Mouse (Mus musculus): ENCODE results near the gene Mnx1. TPM values are rescaled to one million over a fixed set of nuclear protein-coding genes. Genes with fewer than 3 reads are reported as not detected.
"Not testable (repeated sequence)": the region's sequence is repeated elsewhere in the genome, so short reads cannot be mapped to it uniquely, and the experiment has no call there.

Gene Mnx1
- polyA plus RNA-seq, 1 experiment from 2014 or later, result not detected

DNA sequence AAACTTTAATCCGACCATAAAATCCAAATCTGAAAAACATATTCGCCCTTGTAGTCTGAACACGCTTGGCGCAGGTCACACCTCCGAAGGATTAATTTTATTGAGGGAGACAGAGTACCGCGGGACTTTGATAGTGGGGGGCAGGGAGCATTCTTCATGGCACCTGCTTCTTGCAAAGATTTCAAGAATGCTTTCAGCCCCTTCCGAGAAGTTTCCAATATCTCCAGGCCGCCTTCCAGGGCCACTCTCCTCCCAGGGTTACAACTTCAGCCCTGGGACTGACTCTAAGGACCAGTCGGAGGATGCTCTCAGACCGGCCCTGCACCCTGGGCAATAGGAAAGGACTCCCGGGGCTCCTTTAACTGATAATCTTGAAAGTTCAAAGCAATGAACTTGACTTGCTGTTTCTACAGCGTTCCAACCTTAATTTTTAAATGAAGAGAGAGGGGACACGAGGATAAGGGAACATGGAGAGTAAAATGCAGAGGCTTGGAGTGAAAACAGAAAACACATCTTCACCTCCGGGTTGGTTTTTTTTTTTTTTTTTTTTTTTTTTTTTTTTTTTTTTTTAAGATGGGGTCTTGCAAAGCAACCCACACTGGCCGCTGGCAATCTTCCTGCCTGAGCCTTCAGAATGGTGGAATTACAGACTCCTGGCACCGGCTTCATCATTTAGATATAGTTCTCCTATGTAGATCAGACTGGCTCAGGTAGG lies 9.8 kb downstream of the Mnx1 start:
- DNase-seq (ENCODE audit: low read depth, low spot score) (no peak), ATAC-seq (no peak)
- ChIA-PET CTCF (no interaction called here), POLR2A (no interaction called here)
- H3K27me3 ChIP-seq, result peaks cover 50% of the 10 kb centered on the region
- TF ChIP-seq CTCF (IDR thresholded peaks at IDR 0.05), result no peak
- in situ Hi-C loops (cut with MboI; ENCODE audit: low pct_unique_long_range_greater_than_20kb), result no loop called here

DNA sequence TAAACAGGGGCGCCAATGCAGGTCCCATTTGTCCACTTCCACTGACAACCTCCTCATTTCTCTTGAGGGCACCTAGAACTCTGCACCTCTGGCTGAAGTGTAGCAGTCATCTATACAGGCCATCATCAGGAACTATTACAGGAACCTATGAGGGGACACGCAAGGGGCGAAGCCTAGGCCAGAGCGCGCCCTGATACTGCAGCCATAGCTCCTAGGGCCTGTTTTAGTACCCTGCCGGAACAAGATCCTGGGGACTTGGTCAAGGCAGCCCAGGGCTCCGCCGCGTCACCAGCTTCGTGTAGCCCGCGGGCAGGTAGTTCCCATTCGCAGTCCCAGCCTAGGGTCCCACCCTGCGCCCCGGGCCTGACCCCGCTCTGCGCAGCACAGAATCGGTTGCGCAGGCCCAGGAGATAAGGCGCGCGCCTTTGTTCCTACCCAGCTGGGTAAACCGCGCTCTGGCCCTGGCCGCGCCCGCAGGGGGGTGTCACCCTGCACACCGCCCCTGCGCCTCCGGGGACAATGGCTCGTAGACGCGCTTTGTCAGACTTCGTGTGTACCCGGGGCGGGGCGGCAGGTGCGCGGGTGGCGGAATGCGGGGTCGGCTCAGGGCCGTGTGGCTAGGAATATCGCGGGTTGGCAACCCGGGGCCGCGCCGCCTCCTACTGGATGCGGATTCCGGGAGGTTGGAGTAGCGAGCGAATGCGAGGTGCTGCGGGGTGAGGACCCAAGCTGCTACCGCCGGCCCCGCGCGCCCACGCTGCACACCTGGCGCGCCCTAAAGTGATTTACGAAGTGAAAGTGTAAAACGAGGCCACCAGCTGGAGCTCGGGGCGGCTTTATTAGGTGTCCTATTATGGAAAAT lies 10.6 kb downstream of the Mnx1 start:
- no peak for ATAC-seq
- ChIA-PET CTCF (no interaction called here), POLR2A (no interaction called here)
- DNase-seq (ENCODE audit: low read depth, low spot score), result no peak
- in situ Hi-C loops (cut with MboI; ENCODE audit: low pct_unique_long_range_greater_than_20kb), result no loop called here
- H3K27me3 ChIP-seq, result peaks cover 46% of the 10 kb centered on the region
- TF ChIP-seq CTCF (IDR thresholded peaks at IDR 0.05), result no peak

- H3K27me3 ChIP-seq, result peaks cover 14% of the 10 kb centered on the region
- TF ChIP-seq CTCF (IDR thresholded peaks at IDR 0.05), result no peak
- in situ Hi-C loops (cut with MboI; ENCODE audit: low pct_unique_long_range_greater_than_20kb), result no loop called here
- ChIA-PET POLR2A (no interaction called here), CTCF (no interaction called here)
- DNase-seq (ENCODE audit: low read depth, low spot score) (no peak), ATAC-seq (no peak)
These were observed 15.2 kb downstream of the Mnx1 start for GRCm38 (mm10) chr5:29462943-29463686.

DNA sequence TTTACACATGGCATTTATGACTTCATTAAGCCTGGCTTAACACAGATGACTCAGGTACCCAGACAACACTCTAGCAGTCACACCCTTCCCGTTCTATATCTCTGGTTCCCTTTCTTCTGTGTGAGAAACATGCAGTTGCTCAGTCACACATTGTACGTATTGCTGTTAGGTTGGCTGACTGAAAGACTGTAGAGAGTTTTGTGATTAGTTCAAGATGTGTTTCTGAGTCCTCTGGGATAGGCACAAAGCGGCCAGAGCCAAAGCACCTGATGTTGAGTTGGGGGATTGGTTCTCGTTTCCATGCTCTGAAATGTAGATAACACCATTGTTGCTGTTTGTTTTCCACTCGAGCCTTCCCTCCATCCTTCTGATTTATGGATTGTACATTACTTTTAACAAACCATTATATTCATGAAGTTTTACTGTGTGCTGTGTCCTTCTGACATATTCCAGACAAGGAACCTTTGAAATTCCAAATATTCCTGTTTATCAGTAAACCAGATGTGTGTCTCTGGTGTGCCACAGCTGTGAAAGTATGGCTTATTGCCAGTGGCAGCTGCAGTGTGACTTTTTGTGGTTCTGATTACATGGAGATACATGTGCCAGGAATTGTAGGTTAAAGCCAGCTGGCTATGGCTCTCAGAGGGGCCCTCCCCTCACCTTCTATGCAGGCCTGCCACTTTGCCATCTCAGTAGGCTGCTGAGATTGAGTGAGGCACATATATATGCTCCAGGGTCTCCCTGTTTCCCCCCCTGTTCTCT lies 21.2 kb downstream of the Mnx1 start:
- no peak for DNase-seq (ENCODE audit: low read depth, low spot score)
- in situ Hi-C loops (cut with MboI; ENCODE audit: low pct_unique_long_range_greater_than_20kb), result no loop called here
- no peak for ATAC-seq
- ChIA-PET POLR2A (no interaction called here), CTCF (no interaction called here)
- no peak for TF ChIP-seq CTCF (IDR thresholded peaks at IDR 0.05)
- no peaks in the 10 kb centered on the region for H3K27me3 ChIP-seq

DNA sequence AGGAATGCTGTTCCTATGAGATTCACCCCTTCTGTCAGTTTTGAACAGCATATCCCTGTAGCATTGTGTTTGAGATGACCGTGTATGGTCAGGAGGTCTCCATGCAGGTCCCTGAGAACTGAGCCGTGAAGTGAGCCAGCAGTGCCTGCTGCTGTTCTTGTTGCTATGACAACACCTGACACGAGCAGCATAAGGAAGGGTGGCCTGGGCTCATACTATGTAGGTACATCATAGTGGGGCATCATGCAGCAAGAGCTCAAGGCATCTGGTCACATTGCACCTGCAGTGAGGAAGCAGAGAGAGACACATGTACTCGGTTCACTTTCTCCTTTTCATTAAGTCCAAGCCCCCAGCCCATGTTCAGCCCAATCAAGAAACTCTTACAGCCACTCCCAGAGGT lies 25.9 kb downstream of the Mnx1 start:
- ChIA-PET CTCF (interaction anchor here (1.8 kb wide), 1 partner anchor 10 kb away, joined by 8 read pairs; no protein-coding TSS in a partner anchor), POLR2A (interaction anchor here (1.2 kb wide), 1 partner anchor 11 kb away, joined by 3 read pairs; no protein-coding TSS in a partner anchor)
- H3K27me3 ChIP-seq, result no peaks in the 10 kb centered on the region
- in situ Hi-C loops (cut with MboI; ENCODE audit: low pct_unique_long_range_greater_than_20kb), result no loop called here
- no peak for ATAC-seq
- TF ChIP-seq CTCF (IDR thresholded peaks at IDR 0.05), result no peak
- no peak for DNase-seq (ENCODE audit: low read depth, low spot score)

DNA sequence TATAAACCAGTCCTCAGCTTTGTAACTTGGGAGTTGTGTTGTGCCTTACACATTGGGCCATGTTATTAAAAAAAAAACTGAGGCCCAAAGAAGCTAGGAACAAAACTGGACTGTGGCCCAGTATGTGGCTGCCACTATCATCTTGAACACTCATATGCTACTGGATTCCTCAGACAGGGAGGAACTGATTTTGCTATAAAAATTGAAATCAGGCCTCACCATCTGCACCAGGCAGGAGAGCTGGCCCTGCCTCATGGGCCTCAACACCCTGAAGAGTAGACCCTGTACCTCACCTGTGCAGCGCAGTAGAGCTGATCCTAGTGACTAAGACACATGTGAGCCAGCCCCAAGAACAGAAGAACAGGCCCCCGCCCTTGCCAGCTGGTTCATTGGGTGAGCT lies 33.0 kb downstream of the Mnx1 start:
- no peaks in the 10 kb centered on the region for H3K27me3 ChIP-seq
- DNase-seq (ENCODE audit: low read depth, low spot score) (no peak), ATAC-seq (no peak)
- TF ChIP-seq CTCF (IDR thresholded peaks at IDR 0.05), result no peak
- CTCF ChIA-PET, result interaction anchor here (1.4 kb wide), 1 partner anchor 20 kb away, joined by 3 read pairs; no protein-coding TSS in a partner anchor
- in situ Hi-C loops (cut with MboI; ENCODE audit: low pct_unique_long_range_greater_than_20kb), result no loop called here
- POLR2A ChIA-PET, result no interaction called here

GRCm38 (mm10) chr5:29436728-29437127 lies 41.5 kb downstream of the Mnx1 start:
- ATAC-seq; DNase-seq (ENCODE audit: low read depth, low spot score); POLR2A ChIA-PET; in situ Hi-C loops (cut with MboI; ENCODE audit: low pct_unique_long_range_greater_than_20kb); H3K27me3 ChIP-seq: not testable (repeated sequence)
- CTCF ChIA-PET, result interaction anchor here (3.0 kb wide), 1 partner anchor 48 kb away, joined by 9 read pairs; no protein-coding TSS in a partner anchor

DNA sequence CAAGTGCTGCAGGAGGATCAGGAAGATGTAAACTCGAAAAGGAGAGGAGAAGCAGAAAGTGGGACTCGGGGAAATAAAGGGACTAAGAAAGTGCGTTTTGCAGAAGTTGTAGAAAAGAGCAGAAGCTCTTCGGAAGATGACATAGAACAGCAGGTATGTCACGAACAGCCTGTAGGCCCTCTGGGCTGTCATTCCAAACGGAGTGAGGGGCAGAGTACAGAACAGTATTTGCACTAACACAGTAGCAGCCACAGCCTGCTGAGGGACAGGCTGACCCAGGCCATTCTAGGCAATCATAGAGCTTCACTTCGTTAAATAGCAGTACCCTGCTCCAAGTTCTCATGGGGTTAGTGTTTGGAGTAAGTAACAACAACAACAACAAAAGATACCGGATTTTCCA lies 42.8 kb downstream of the Mnx1 start:
- H3K27me3 ChIP-seq, result peaks cover 9% of the 10 kb centered on the region
- in situ Hi-C loops (cut with MboI; ENCODE audit: low pct_unique_long_range_greater_than_20kb), result no loop called here
- DNase-seq (ENCODE audit: low read depth, low spot score) (no peak), ATAC-seq (no peak)
- TF ChIP-seq CTCF (IDR thresholded peaks at IDR 0.05), result no peak
- ChIA-PET CTCF (interaction anchor here (1.2 to 3.0 kb wide), 2 partner anchors 9 to 47 kb away, joined by 3 to 9 read pairs; no protein-coding TSS in a partner anchor), POLR2A (no interaction called here)

DNA sequence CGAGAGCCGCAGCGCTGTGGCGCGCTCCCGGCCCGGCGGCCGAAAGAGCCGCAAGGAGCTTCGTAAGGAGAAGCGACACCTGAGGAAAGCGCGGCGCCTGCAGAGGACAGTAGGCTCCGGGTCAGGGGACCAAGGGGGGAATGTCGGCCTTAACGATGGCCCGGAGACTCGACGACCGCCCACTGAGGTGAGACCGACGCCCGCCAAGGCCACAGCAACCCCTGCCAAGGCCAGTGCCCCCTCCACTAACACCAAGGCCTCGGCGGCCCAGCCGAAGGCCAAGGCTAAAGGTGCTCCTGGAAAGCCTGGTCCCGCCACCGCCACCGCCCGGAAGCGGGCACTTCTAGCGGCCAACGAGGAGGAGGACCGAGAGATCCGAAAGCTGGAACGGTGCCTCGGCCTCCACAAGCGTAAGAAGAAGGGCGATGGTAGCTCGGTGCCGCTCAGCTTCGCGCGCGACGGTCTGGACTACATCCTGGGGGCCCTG lies 43.4 kb downstream of the Mnx1 start:
- CTCF ChIA-PET, result interaction anchor here (1.2 to 3.0 kb wide), 3 partner anchors 10 to 46 kb away, joined by 3 to 9 read pairs (median 4); no protein-coding TSS in a partner anchor
- in situ Hi-C loops (cut with MboI; ENCODE audit: low pct_unique_long_range_greater_than_20kb), result no loop called here
- POLR2A ChIA-PET, result no interaction called here

More for the DNA sequence above, 43.4 kb downstream of the Mnx1 start:
- no peak for TF ChIP-seq CTCF (IDR thresholded peaks at IDR 0.05)
- DNase-seq (ENCODE audit: low read depth, low spot score), result no peak
- peaks cover 13% of the 10 kb centered on the region for H3K27me3 ChIP-seq
- peak; percentile 74 for ATAC-seq
